Mouse (Mus musculus) G1E (cell line): ENCODE data around the gene Lmx1a. TPM values are rescaled to one million over a fixed set of nuclear protein-coding genes. Genes with fewer than 3 reads are reported as not detected.

Source experiments
- ATAC-seq: 2 replicates; pipeline ENCODE4 v1.8.0; 2016; ENCODE audit warnings: mild to moderate bottlenecking; ENCODE audit not compliant: insufficient number of reproducible peaks, poor library complexity, low FRiP score, severe bottlenecking; ENCODE audit errors: extremely low read depth
- DNase-seq: peaks from one replicate; pipeline ENCODE4 v3.0.0; 2012; ENCODE audit warnings: low spot score
- H3K27me3 ChIP-seq: 2 replicates; pipeline ENCODE4 v1.6.1; 2012; ENCODE audit warnings: mild to moderate bottlenecking, low read length, inconsistent platforms; ENCODE audit not compliant: insufficient read depth
- H3K36me3 ChIP-seq: replicated peaks from 2 replicates; pipeline ENCODE3; 2012; ENCODE audit warnings: mild to moderate bottlenecking, inconsistent platforms
- H3K4me1 ChIP-seq: 2 replicates; pipeline ENCODE4 v1.6.1; 2012; ENCODE audit warnings: low read depth, low read length, inconsistent platforms, mixed read lengths; ENCODE audit not compliant: insufficient read depth
- H3K4me3 ChIP-seq: 2 replicates; pipeline ENCODE4 v1.5.1; 2012; ENCODE audit warnings: low read depth, mild to moderate bottlenecking, inconsistent platforms, low read length, moderate library complexity, mixed read lengths
- H3K9me3 ChIP-seq: replicated peaks from 2 replicates; pipeline ENCODE4 v1.6.1; 2012; ENCODE audit warnings: inconsistent platforms
- CTCF ChIP-seq: IDR thresholded peaks from 2 replicates; pipeline ENCODE4 v1.5.1; 2012; ENCODE audit warnings: low read depth, low read length, inconsistent platforms, mixed read lengths
- GATA1 ChIP-seq: IDR thresholded peaks from 2 replicates; pipeline ENCODE4 v1.6.1; 2012; ENCODE audit warnings: borderline replicate concordance, low read length, inconsistent platforms, mixed read lengths
- GATA2 ChIP-seq: IDR thresholded peaks from 2 replicates; pipeline ENCODE4 v1.6.1; 2012; ENCODE audit warnings: low read depth, low read length, inconsistent platforms, borderline replicate concordance
- POLR2AphosphoS5 ChIP-seq: IDR thresholded peaks from 2 replicates; pipeline ENCODE4 v1.6.1; 2012; ENCODE audit warnings: low read depth, low read length, inconsistent platforms; ENCODE audit not compliant: insufficient replicate concordance
- TAL1 ChIP-seq: conservative IDR thresholded peaks from 2 replicates; pipeline ENCODE4 v1.6.1; 2012; ENCODE audit warnings: low read depth, low read length, inconsistent platforms, mixed read lengths
- polyA plus RNA-seq: library from polyadenylated mRNA; stranded (reverse); fragments of >175 nt; gene quantifications from 2 replicates; pipeline ENCODE4 v1.2.3, GENCODE M21; 2012
- total RNA-seq, 2 experiments: library from RNA; stranded (forward) in 1 of 2; stranded (reverse) in 1 of 2; fragments of 200-1000 nt in 1 of 2; fragments of >200 nt in 1 of 2; fragmentation: Nextera tagmentation in 1 of 2; gene quantifications; 2 replicates each; pipeline ENCODE4 v1.2.3; 2014 to 2017

Lmx1a gene
- total and polyA plus RNA-seq, 3 experiments, result 0.05 TPM; not detected in 2

DNA sequence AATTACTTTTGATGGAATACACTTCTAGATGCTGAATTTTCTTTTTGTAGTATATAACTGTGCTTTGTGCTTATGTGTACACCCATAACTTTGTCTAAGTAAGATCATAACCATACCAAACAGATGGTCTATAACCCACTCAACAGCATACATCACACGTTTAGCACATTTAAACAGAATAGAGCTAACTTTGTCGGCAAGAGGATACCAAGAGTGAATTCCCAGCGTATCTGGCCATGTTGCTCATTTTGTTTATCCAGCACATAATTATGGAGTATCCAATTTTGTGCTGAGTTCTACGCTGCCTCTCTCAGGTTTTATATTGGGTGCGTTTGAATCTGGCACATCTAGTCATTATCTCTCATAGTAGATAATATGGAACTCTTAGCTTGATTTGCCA is 196.7 kb downstream of the Lmx1a start:
- Histone ChIP-seq H3K4me3 (no peak overlapping the region), H3K36me3 (no peaks in the 10 kb centered on the region), H3K4me1 (no peaks in the 10 kb centered on the region), H3K27me3 (no peaks in the 10 kb centered on the region), H3K9me3 (peaks cover 45% of the 10 kb centered on the region)
- TF ChIP-seq TAL1 (no peak), GATA2 (no peak), GATA1 (no peak), POLR2AphosphoS5 (no peak), CTCF (no peak)
- ATAC-seq (no peak), DNase-seq (no peak)

DNA sequence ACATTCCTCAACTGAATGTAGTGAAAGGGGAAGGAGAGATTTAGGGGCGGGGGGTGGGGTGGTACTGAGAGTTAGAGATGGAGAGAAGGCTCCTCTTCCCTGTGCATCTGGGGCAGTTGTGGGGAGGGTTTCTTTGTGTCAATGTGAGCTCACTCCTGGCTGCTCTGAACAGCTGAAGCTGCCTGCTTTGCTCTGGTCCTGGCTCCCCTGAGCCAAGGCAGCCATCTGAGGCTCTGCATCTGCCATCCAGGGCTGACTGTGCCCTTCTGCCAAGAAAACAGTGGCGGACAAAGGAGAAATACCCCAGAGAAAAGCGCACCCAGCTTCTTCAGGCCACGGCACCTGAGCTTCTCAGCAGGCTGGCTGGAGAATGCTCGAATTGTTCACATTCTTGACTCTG is 199.1 kb downstream of the Lmx1a start:
- Histone ChIP-seq H3K9me3 (peaks cover 52% of the 10 kb centered on the region), H3K27me3 (no peaks in the 10 kb centered on the region), H3K4me3 (no peak overlapping the region), H3K4me1 (no peaks in the 10 kb centered on the region), H3K36me3 (no peaks in the 10 kb centered on the region)
- TF ChIP-seq TAL1 (no peak), CTCF (no peak), GATA2 (no peak), GATA1 (no peak), POLR2AphosphoS5 (no peak)
- ATAC-seq (no peak), DNase-seq (no peak)

DNA sequence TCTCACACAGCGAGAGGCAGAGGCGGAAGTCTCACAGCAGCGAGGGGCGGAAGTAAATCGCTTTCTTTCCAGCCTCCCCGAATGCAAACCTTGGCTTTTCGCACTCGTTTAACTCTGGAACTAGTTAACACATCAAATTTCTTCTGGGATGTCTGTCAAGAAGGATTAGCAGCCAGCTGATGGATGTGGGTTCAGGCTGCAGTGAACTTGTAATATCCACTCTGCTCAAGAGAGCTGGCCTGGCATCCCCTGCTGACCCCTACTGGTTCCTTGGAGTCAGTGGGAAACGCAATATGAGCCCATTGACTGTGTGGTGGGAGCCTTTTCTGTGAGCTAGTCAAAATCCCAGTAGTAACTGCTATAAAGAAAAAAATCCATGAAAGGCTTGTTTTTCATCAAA is 199.8 kb downstream of the Lmx1a start:
- ATAC-seq, result no peak
- TF ChIP-seq TAL1 (no peak), POLR2AphosphoS5 (no peak), GATA2 (no peak), CTCF (no peak), GATA1 (no peak)

DNA sequence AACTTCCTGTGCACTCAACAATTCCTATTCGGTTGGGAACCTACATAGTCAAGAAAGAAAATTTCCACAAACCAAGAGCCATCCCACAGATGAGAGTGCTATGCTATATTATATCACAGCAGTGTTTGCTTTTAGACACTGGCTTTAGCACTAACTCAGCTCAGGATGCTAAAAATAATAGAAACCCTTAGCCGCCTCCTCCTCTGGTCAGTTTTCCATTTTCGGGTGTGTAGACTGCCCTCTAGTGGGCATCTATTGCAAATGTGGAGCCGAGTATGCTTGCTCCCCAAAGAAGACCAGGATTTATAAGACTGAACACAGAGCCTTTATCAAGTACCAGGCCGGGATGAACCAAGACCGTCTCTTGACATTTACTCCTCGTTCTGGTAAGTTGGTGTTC is 207.2 kb downstream of the Lmx1a start:
- TF ChIP-seq CTCF (no peak), TAL1 (no peak), GATA1 (no peak), POLR2AphosphoS5 (no peak), GATA2 (no peak)
- no peak for ATAC-seq
- Histone ChIP-seq H3K9me3 (peaks cover 75% of the 10 kb centered on the region), H3K4me3 (no peak overlapping the region), H3K36me3 (no peaks in the 10 kb centered on the region), H3K27me3 (no peaks in the 10 kb centered on the region), H3K4me1 (no peaks in the 10 kb centered on the region)
- no peak for DNase-seq

More for the DNA sequence above, 199.8 kb downstream of the Lmx1a start:
- Histone ChIP-seq H3K9me3 (peaks cover 53% of the 10 kb centered on the region), H3K36me3 (no peaks in the 10 kb centered on the region), H3K4me3 (no peak overlapping the region), H3K27me3 (no peaks in the 10 kb centered on the region), H3K4me1 (no peaks in the 10 kb centered on the region)
- no peak for DNase-seq

Other genes starting within 250 kb of the Lmx1a start
- not detected in 2 replicates for gene Lrrc52, start 222.5 kb upstream of the Lmx1a start, total RNA-seq (2014; fragmentation: Nextera tagmentation)
- 0.27 TPM in 1 of 2 replicates, not detected in the other for gene Lrrc52, start 222.5 kb upstream of the Lmx1a start, total RNA-seq (2017)
- not detected in 2 replicates for gene Lrrc52, start 222.5 kb upstream of the Lmx1a start, polyA plus RNA-seq
- gene Rxrg, start 90.9 kb upstream of the Lmx1a start, total RNA-seq (2014; fragmentation: Nextera tagmentation), result not detected in 2 replicates
- gene Rxrg, start 90.9 kb upstream of the Lmx1a start, total RNA-seq (2017), result 0.11 TPM in 1 of 2 replicates, not detected in the other
- gene Rxrg, start 90.9 kb upstream of the Lmx1a start, polyA plus RNA-seq, result not detected in 2 replicates